Mouse (Mus musculus) cerebellum, adult 18-20 months (tissue): ENCODE data around the gene Ptgfr.
A peak's percentile ranks its signal among the peaks of the same experiment; 100 is the strongest.

Experiments
- DNase-seq, 2 experiments: peaks; one replicate each; pipeline ENCODE4 v3.0.0; 2021

Gene Ptgfr

DNA sequence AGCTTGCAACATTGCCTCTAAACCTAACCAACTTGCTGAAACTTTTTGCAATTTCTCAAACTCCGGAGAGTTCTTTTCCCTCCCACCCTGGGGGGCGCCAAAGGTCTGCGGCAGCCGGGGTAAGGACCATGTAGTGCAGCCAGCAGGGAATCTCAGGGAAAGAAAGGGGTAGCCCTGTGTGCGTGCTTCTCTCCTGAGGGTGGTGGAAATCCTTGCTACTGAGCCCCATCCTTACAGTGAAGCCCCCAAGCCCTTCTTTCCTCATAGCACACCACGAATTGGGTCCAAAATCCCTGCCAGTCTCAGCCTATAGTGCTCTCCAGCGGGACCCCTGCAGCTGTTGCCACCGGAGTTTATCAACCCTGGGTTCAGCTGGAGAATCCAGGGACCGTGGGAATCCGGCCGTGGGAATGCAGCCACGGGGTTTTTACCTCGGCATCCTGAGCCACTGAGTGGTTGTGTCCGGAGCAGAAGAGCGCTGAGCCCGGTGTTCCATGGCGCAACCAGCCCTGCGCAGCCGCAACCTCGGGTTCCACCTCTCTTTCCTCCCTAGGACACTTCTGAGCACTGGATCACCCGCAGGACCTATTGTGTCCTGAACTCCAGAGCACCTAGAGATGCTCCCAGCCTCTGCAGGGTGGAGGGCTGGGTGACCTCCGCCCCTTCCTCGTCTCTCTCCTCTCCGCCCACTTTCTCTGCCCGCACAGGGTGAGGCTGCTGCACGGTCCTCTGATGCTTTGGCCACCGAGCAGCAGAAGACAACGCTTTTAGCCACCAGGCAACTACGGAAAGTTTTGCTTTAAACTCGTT lies at the start of gene Ptgfr:
Ptgfr (minus strand) TSS at position 760 of the 810 bp plus-strand sequence.
- DNase-seq = no peak

DNA sequence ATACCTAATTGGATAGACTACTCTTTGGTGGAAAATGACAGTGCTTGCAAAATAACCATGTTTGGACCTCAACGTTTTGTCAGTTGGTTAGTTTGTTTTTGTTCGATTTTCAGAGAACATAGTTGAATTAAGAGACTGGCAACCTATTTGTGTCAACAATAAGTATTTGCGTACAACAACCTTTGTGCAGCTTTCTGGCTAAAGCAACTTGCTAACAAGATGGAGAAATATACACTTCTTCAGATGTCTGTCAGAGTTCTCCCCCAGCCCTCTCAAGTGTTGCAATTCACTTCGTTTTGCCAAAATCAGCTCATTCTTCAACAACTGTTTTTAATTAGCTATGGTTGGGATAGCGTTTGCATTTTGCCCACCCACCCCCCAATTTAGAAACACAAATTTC lies 46.5 kb upstream of the Ptgfr start:
- no peak for DNase-seq

DNA sequence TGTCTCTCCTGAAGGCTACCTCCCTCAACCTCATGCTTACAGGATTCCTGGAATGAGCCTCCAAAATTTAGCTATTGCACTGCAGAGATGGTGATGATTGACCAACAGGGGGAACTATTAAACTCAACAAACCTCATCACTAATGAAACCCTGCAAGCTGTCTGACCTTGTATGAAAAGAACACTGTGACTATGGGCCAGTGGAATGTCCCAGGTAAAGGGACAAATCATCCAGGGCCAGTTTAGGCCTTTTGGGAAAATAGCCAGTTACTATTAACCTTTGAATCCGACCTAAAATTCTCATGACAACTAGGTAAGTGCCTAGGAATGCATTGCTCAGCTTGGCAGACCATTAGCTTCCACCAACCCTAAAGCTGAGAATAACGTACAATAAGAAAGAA lies 42.6 kb upstream of the Ptgfr start:
- DNase-seq = no peak

DNA sequence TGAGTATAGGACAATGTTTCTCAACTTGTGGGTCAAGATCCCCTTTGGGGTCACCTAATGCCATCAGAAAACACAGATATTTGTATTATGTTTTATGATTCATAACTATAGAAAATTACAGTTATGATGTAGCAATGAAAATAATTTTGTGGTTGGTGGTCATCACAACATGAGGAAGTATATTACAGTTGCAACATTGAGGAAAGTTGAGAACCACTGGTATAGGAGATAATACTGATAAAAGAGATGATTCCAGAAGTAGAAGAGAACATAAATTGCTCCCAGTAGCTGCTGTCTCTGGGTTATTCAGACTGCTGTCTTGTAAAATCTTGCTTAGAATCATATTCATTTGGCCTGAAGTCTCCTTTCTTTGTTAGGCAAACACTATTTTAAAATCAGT lies 31.5 kb upstream of the Ptgfr start:
- DNase-seq = no peak

DNA sequence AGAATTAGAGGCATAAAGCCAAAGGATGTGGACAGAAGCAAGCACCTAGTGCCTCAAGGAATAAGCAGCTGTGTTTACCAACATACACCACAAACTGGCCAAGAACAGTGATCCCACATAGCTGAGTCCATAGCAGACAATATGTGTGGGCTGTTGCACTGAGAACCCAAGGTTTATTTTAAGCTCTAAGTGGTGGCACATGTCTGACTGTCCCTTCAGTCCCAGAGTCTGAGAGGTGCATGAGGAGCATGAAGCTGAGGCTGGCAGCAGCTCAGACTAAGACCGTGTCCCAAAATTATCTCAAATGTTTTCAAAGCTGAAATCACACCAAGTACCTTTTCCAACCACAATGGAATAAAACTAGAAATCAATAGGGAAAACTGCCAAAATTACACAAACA lies 13.9 kb upstream of the Ptgfr start:
- DNase-seq = no peak

DNA sequence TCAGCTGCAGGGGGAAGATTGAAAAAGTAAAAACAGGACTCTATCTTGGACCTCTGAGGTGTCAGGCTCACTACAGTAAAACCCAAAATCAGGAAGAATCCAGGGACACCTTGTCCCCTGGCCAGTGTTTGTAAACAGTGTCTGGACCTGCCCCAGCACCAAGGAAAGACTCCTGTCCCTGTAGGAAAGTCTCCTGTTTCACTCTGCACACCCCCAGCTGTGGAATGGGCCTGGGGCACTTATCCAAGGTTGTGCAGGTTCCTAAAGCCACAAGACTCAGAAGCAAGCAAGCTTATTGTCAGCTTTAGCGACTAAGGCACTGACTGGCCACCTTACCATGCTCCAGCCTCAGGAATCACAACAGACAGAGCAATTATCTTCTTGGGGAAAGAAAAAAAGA lies 13.2 kb upstream of the Ptgfr start:
- no peak for DNase-seq

DNA sequence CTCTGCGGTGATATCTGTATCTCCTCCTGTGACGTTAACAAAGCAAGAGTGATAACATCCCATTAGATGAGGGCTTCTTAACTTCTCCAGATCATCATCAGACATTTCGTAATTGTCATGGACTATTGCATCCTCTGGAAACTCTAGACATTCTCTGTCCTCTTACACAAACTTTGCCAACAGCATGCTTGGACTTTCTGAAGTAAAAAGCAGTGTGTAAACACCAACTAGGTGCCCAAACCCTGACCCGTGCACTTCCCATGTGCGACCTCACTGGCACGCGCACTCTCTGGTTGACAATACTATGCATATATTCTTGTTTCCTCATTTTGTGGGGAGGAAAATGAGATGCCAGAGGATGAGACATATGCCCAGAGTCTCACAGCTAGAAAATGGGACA lies 8.9 kb upstream of the Ptgfr start:
- DNase-seq = no peak

DNA sequence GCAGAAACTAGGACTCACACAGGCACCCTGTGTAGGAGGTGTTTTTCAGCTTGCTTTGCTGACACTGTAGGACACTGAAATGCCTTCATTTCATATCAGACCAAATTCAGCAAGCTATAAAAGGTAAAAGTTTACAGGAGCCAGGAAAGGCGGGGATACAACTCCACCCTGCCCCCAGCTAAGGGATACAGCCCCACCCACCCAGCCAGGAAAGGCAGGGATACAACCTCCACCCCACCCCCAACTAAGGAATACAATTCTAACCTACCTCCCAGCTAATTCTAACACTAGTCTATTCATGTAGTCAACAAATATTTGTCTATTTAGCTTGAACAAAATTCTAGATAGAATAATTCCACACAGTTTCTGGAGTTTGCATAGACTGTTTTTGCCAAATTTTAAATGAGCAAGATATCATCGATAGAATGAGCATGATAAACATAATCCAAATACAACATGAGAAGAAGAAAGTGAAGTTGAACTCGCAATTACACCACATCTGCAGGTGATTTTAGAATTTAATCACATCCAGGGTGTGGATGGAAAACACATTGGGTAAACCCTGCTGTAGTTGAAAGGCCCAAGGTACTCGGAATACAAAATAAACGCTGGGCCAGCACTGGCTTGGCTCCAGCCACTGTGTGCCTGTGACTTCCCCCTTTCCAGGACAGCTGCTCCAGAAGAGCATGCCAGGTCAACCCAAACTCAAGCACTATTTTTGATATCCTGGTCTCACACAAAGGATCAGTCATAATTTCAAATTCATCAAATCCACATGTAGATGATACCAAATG lies 7.1 kb upstream of the Ptgfr start:
- no peak for DNase-seq

DNA sequence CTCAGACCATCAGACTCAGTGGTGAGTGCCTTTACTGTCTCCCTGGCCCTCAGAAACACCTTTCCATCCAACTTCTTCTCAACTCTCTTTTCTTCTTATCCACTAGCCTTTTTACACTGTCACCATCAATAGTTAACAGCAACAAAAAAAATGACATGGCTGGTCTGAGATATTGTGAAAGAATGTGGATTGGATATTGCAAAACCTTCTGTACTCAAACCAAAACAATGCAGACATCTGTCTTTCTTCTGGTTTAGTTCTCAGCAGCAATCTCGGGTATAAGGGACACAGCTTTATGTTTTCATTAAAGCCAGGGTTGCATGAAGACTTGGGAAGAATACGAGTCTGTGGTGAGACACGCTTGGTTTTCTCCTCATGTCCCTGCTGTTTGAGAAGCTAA lies 3.3 kb upstream of the Ptgfr start:
- DNase-seq = no peak

DNA sequence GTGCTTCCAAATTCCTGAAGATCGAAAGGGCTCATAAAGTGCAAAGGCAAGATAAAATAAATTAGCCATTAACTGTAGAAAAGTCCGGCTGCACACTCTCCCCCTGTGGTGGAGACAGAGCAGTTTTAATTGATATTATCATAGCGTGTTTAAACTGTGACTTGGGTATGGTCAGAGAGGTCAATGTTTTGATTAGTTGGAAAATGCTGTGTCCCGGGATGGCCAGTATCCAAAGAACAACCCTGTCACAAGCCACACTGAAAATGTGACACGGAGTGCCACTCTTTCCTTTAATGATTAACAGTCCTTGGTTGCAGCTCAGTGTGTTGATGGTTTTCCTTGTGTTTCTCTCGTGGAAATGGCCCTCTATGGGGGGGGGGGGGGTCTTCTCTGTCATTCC lies 942 bp upstream of the Ptgfr start:
- DNase-seq = no peak

DNA sequence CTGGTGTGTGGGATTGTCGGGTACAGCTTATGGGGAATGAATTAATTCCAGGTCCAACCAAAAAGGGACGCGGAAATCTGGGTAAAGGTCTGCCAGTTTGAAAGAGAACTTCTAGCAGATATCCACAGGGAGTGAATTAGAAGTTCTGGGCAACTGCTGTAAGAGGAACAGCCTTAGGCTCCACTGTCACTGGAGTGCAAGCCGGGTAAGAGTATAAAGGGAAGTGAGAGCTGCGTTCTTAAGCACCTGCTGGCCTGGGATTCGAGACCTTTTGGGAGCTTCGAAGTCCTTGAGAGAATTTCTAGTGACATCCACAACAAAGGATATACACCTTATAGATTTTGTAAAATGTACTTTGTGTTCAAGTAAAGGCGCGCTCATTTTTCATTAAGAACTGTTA lies 319 bp upstream of the Ptgfr start:
- no peak for DNase-seq

DNA sequence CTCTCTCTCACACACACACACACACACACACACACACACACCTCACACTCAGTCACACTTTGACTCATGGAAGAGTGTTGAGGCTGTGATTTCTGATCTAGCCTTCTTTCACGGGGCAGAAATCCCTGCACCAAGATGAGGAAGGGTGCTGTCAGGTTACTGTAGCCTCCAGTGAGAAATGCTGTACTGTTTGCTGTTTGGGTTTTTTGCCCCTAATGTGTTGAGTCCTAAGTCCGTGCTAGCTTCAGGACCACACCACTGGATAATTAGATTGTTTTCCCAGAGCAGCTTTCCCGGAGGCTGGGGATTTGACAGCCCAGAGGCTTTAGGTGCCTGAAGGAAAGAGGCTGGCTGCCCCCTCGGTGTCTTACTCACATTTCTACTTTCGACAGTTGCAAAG lies 979 bp downstream of the Ptgfr start:
- no peak for DNase-seq

DNA sequence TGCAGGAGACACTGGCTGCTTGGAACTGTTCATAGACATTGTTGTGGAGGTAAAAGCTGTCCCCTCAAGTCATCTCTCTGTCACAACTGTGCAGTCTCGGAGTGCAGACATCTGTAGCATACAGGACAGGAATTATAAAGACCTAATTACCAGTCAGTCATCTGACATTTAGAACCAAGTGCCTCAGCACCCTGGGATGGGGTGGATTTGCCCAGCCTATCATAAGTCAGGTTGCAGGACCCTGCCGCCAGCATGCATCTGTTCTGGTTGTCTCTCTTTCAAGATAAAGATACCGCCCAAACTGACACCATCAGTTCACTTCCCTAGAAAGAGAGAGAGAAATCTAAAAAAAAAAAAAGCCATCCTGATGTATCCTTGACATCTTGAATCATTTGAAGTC lies 1.6 kb downstream of the Ptgfr start:
- DNase-seq = no peak

DNA sequence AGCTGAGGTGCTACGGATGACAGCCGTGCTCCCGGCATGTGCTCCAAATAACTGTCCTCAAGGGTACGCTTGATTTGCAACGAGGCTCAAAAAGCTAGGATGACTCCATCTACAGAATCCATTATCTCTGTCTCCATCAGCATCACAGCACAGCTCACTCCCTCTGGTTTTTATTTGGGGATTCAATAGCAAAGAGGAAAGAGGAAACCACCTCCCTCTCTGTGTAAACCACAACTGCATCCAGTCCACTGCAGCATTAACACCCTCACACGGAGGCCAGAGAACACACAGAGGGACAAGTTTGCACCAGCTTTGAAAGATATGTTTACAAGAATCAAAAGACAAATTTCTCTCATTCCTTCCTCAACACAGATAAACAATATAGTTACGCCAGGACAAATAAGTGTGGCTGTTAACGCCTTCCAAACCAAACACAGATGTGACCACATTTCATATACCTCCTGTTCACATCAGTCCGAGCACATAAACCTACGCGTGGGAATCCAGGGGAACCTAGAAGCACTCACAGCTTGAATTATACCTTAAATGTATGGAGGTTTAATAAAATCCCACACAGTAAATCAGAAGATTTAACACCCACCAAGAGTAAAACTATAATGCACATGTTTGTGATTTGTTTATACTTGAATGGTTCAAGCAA lies 9.3 kb downstream of the Ptgfr start:
- no peak for DNase-seq

DNA sequence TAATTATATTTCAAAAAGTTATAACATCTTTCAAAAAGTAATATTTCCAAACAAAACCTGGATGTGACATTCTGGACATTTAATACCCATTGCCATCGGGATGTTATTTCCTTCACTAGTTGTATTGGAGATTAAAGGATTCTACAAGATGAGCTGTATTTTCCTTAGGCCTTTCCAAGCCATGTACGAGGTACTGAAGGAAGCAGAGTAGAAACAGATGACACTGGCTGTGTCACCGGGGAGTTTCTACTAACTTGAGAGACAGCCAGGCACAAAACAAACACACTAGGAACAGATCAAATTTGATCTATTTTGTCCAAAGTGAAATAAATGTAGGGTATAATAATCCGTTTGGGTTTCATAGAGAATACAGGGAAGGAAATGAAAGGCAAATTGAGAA lies 17.6 kb downstream of the Ptgfr start:
- DNase-seq = no peak

DNA sequence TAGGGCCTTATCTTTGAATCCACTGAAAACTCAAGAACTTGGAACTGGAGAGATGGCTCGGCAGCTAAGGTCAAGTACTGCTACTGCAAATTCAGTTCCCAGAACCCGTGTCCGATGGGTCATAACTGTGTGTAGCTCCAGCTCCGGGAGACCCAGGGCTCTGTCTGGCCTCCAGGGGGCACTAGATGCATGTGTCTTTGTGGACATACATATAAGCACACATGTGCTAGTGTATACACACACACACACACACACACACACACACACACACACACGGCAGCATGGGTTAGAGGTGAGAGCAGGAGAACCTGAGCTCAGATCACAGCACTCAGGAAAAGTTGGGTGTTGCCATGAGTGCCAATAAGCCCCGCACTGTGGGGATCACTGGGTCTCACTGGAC lies 19.2 kb downstream of the Ptgfr start:
- no peak for DNase-seq

DNA sequence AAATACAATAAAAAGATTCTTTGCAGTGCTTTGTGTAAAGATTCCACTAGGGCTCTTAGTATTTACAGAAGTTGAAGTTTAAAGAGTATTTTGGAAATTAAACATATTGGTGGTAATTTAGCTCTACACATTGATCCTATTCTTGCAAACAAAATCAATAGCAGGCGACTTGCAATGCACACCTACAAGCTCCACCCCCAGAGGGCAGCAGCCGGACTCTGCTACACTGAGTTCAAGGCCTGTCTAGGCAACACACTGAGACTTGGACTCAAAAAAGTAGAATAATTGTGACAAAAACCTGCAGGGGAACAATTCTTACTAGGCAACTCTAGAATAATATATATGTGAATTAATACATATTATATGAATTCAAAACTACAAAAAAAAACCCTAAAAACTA lies 28.8 kb downstream of the Ptgfr start:
- DNase-seq = no peak

DNA sequence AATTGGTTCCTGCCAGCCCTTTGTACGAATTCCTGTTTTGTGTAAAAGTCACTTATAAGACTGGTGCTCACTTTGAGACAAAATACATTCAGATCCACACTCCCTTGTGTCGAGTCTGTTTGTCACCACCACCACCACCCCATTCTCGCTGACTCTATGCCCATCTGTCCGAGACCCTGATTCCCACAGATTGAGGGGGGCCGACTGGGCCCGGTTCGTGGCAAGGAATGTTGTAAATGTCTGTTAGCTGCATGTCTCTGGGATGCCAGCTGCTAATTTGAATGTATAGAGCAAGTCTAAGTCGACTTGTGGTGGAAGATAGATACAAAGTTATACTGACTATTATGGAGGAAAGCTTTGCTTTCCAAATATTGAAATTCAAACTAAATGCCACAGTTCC lies 48.8 kb downstream of the Ptgfr start:
- no peak for DNase-seq

DNA sequence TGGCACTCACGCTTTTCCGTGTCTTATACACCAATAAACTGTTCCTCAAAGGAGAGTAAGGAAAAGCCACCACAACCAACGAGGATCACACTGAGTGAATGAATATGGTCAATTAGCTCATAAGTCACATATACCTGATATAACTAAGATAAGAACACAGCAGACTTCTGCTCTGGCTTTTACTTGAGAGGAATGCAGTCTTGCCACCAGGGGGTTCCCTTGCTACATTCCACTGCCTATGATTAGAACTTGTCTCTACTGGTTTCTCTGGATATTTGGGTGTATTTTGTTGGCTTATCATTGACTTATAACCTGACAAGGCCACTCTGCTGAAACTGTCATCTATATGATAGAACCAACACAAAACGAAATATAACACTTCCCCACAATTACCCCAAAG lies 62.3 kb downstream of the Ptgfr start:
- no peak for DNase-seq

DNA sequence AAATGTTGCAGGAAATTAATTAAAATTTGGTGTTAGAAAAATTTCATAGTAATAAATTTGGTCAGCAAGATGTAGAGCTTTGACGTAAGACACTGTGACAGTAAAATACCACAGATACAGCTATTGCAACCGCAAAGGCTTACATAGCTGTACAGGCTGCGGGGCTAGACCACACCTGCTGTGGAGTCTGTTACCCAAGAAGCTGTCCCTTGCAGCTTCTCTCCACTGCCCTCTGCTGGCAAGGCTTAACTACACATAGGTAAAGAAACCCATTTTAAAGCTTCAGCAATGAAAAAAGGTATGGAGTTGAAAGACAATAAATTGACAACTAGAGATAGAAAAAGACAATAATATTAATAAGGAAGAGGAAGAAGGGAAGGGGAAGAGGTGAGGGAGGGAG lies 66.4 kb downstream of the Ptgfr start:
- peak; percentile 25 to 34 for DNase-seq

DNA sequence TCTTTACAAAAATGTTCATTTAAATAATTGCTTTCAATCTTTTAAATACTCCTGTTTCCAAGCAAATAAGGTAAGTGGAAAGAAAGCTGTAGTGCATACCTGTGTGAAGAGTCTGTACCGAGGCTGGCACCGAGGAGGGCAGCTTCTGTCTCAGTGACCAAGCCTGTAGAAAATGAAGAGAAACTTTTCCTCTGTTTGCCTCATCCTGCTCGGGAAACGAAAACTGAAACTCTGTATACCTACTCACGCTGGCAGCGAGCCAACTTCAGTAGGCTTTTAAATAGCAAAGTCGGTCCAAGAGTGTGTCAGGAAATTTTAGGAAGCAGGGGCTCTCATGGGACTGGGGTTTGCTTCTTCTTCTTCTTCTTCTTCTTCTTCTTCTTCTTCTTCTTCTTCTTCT lies 87.7 kb downstream of the Ptgfr start, which contains the start of gene Ifi44:
Ifi44 (minus strand) TSS at position 224 of the 400 bp plus-strand sequence.
- DNase-seq = no peak

DNA sequence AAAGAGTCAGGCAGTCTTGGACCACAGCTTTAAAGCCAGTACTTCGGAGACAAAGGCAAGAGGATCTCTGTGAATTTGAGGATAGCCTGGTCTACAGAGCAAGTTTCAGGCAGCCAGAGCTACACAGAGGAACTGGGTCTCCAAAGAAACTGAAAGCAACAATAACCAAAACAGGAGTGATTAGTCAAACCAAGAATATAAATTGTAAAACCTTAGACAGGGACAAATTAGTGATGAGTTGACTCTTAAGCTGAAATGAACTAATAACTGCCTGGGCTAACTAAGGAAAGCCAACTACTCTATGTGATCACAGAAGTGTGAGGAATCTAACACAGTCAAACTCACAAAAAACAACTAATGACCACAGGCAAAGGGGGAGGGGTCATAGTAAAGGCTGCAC lies 88.9 kb downstream of the Ptgfr start:
- no peak for DNase-seq
